In genomic region chr1:91052747-91053181, GRCm38 (mm10) we compare ENCODE assay signal across 8 mouse cellular contexts. TPM values are rescaled to one million over a fixed set of nuclear protein-coding genes. Genes with fewer than 3 reads are reported as not detected.
DNase-seq lines count a peak whose midpoint lies in the region; ATAC-seq lines count a peak whose summit lies in the region.

No protein-coding gene starts in this region.

- H3K4me1 ChIP-seq in hindbrain, embryonic 14.5 days (replicated peaks; ENCODE audit: control insufficient read depth, insufficient read depth, low read length): peaks cover 13% of the 10 kb centered on the region

- H3K4me2 ChIP-seq in hindbrain, embryonic 14.5 days (replicated peaks): peak overlapping the region; percentile 94

- no peaks in the 10 kb centered on the region for H3K36me3 ChIP-seq in hindbrain, embryonic 14.5 days (replicated peaks; ENCODE audit: control insufficient read depth, insufficient read depth)
- H3K36me3 ChIP-seq in macrophage (ENCODE audit: inconsistent target): no peaks in the 10 kb centered on the region

- H3K9ac ChIP-seq in hindbrain, embryonic 14.5 days: peak overlapping the region; percentile 58

- peak; percentile 92 for ATAC-seq in hindbrain, embryonic 14.5 days (ENCODE audit: low FRiP score)

- peak; percentile 96 for DNase-seq in NIH3T3 (ENCODE audit: low read depth)
- DNase-seq in cerebellum, postnatal 10 days: peak; percentile 74 to 85
- peak; percentile 47 to 73 for DNase-seq in frontal cortex, postnatal 25 days (ENCODE audit: low spot score in 2 of 2)
- peak; percentile 70 for DNase-seq in hindbrain, embryonic 14.5 days (ENCODE audit: low spot score)
- peak; percentile 77 for DNase-seq in left cerebral cortex, adult 18-20 months (ENCODE audit: low spot score in 2 of 2)
- peak; percentile 82 for DNase-seq in right cerebral cortex, adult 18-20 months
- DNase-seq in urinary bladder, adult 2 months (ENCODE audit: low spot score): peak; percentile 87

- peaks cover 9% of the 10 kb centered on the region; the same call in 1 of the 2 replicates for H3K27me3 ChIP-seq in hindbrain, embryonic 14.5 days (ENCODE audit: control insufficient read depth, insufficient read depth, low read length)

- H3K9me3 ChIP-seq in hindbrain, embryonic 14.5 days (ENCODE audit: control insufficient read depth, low read length): no peaks in the 10 kb centered on the region

- H3K79me2 ChIP-seq in macrophage (ENCODE audit: inconsistent target): peaks cover 87% of the 10 kb centered on the region

- WGBS in hindbrain, embryonic 14.5 days: under 1% methylated on average over 28 of the region's 28 CpGs
- 0% methylated on average over 24 of the region's 28 CpGs for WGBS in macrophage (ENCODE audit: missing documents)

- H3K27ac ChIP-seq in hindbrain, embryonic 14.5 days: no peak overlapping the region
- H3K27ac ChIP-seq in macrophage: peak overlapping the region; percentile 87

- H3K4me3 ChIP-seq in hindbrain, embryonic 14.5 days (replicated peaks; ENCODE audit: low read length): peak overlapping the region; percentile 39
- H3K4me3 ChIP-seq in macrophage (ENCODE audit: inconsistent target): peak overlapping the region; percentile 93

RNA-seq across cellular contexts. Expression of gene Lrrfip1, which starts 54.2 kb away (rescaled TPM):
- 39.5 and 43.3 TPM in 2 replicates for polyA plus RNA-seq in hindbrain, embryonic 14.5 days (2014; fragmentation: Nextera tagmentation; extraction: Ambion mirVana)
- total RNA-seq in left cerebral cortex, adult 18-20 months (2021): 10 to 100 TPM; 71.0 to 74.6 TPM
- total RNA-seq in macrophage (2018; cell fraction: chromatin; rRNA removed): 1,000 to 10,000 TPM in 1 of 26 experiments, 100 to 1,000 TPM in 24, 10 to 100 TPM in 1; 83.2 to 1,087 (median 200) TPM
- total RNA-seq in macrophage (2018; cell fraction: cytosol; rRNA removed): 100 to 1,000 TPM in 5 of 26 experiments, 10 to 100 TPM in 21; 53.9 to 309 (median 75.0) TPM
- 100 to 1,000 TPM in 19 of 26 experiments, 10 to 100 TPM in 7; 79.7 to 456 (median 123) TPM for total RNA-seq in macrophage (2018; cell fraction: nucleus; rRNA removed)
- polyA plus RNA-seq in macrophage (2018): 58.8 to 94.9 TPM (median 88.9 TPM) in 3 replicates
- polyA plus RNA-seq in urinary bladder, adult 2 months (2012; rRNA removed): 125 and 127 TPM in 2 replicates
